Mouse (Mus musculus) left cerebral cortex, adult 6 months (tissue): Measurements from ENCODE around the gene Defb47. TPM values are rescaled to one million over a fixed set of nuclear protein-coding genes. Genes with fewer than 3 reads are reported as not detected.

Source experiments
- long read RNA-seq, 2 experiments: library from polyadenylated mRNA; unstranded; transcript quantifications; one replicate each; pipeline ENCODE4 v2.0.0; 2019 to 2020
- polyA plus RNA-seq: library from polyadenylated mRNA; unstranded; fragments of <200 nt; fragmentation: Nextera tagmentation; gene quantifications from 2 replicates; pipeline ENCODE4 v1.2.3, GENCODE M21; 2021

Defb47 gene
- polyA plus RNA-seq, result not detected in 2 replicates
- long read RNA-seq, experiment 1, result 0 reads
- long read RNA-seq, experiment 2, result 0 reads

DNA sequence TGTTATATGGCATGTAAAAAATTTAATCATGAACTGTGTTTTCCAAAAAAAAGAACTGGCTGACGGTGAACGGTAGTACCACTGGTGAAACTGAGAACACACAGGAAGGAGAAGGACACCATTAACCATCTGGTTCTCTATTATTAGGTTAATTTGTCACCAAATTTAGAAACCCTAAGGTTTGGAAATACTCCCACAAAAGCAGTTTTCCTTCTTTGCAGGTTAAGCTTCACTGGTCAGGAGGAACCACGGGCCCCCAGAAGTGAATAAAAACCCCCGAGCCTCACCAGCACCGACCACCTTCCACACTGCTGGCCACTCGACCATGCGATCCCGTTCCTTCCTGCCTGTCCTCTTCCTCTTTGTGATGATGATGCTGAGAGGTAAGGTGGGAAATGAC, at the start of gene Defb47:
Gene Defb47, plus strand, starts transcription at position 301 of the 400 bp plus-strand sequence.

GRCm38 (mm10) chr14:62984410-62984809, 13.5 kb upstream of the Defb47 start, which contains the start of gene Defb48:
TSS of gene Defb48 (minus strand) at chr14:62984510.

GRCm38 (mm10) chr14:63011471-63011870, 13.6 kb downstream of the Defb47 start, which contains the start of gene Defb43:
TSS of gene Defb43 (plus strand) at chr14:63011771.

DNA sequence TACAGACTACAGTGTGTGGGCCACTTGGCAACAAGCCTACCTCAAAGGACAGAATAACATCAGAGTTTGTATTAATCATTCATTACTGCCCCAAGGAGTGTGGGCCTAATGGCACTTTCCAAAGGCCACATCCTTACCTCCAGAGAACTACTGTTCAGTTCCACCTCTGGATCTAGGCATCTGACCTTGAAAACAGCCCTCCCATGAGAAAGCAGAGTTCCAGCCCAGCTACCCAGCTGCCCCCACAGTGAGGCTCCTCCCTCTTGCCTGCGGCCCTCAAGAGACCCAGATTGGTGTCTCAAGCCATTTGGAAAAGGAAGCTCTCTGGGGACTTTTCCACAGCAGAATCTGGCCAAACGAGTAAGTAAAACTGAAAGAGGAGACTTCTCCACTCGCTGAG, 48.8 kb downstream of the Defb47 start, which contains the start of gene Defb42:
Gene Defb42, plus strand, starts transcription at position 301 of the 400 bp plus-strand sequence.

DNA sequence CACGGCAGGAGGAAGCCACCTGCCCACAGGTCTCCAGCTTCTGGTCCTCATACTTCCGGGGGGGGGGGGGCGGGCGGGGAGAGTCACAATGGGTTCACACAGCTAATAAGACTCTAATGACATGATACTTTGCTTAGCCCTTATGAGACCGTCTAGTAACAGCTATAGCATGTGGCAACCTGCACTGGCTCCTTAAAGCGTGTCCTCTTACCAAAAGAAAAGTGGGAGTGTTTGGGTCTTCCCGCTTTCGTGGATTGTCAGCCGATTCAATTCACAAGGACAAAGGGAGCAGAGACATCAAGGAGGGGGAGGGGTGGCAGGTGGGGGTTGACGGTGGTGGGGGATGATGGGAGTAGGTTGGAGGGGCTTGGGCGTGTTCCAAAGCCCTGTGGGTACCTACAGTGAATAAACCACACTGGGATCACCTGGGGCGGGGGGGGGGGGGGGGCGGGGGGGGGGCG, 52.1 kb downstream of the Defb47 start, which contains the start of gene Defb30:
Gene Defb30, minus strand, starts transcription at position 51 of the 461 bp plus-strand sequence.

Other genes with a start within 250 kb of the Defb47 start
- 3.0 and 3.6 TPM in 2 replicates for gene Ints6, start 236.9 kb upstream of the Defb47 start, polyA plus RNA-seq
- 1.8 and 2.3 TPM in 2 replicates for gene Wdfy2, start 160.4 kb upstream of the Defb47 start, polyA plus RNA-seq
- not detected in 2 replicates for gene Defb48, start 13.6 kb upstream of the Defb47 start, polyA plus RNA-seq
- gene Defb43, start 13.7 kb downstream of the Defb47 start, polyA plus RNA-seq, result not detected in 2 replicates
- gene Defb42, start 48.9 kb downstream of the Defb47 start, polyA plus RNA-seq, result 1.1 and 1.3 TPM in 2 replicates
- not detected in 2 replicates for gene Defb30, start 51.9 kb downstream of the Defb47 start, polyA plus RNA-seq